Mouse (Mus musculus): ENCODE measurements around the gene Rcn2.

GRCm38 (mm10) chr9:56032219-56032618, 9.4 kb upstream of the Rcn2 start:
- TF ChIP-seq EP300 (IDR thresholded peaks at IDR 0.05; ENCODE audit: low read length), result no peak
- TF ChIP-seq KAT2A (IDR thresholded peaks at IDR 0.05; ENCODE audit: insufficient replicate concordance, low read length), result no peak
- no peak for TF ChIP-seq POLR2AphosphoS2 (IDR thresholded peaks at IDR 0.05; ENCODE audit: low read depth, low read length)
- TF ChIP-seq CHD2 (IDR thresholded peaks at IDR 0.05; ENCODE audit: low read length), result no peak
- no peak for TF ChIP-seq HCFC1 (IDR thresholded peaks at IDR 0.05; ENCODE audit: low read depth, low read length)
- no peak for TF ChIP-seq CTCF (conservative IDR thresholded peaks at IDR 0.05 in 1 of 2, IDR thresholded peaks at IDR 0.05 in 1 of 2; ENCODE audit: low read depth in 2 of 2, low read length in 2 of 2)
- no peak for TF ChIP-seq POLR2A (IDR thresholded peaks at IDR 0.05; ENCODE audit: low read depth, low read length)
- no peak for TF ChIP-seq MAX (IDR thresholded peaks at IDR 0.05; ENCODE audit: low read length)
- no peak for TF ChIP-seq GABPA (IDR thresholded peaks at IDR 0.05; ENCODE audit: insufficient replicate concordance, low read depth, low read length)
